Mouse (Mus musculus) cortical plate, adult 2 months (tissue): ENCODE results near the gene Reps2.

Experiments used
- CTCF ChIP-seq: fragments of 200-500 bp; IDR thresholded peaks from 2 replicates; pipeline ENCODE4 v1.5.1; 2011; ENCODE audit warnings: mild to moderate bottlenecking, control low read depth, low read length; ENCODE audit not compliant: insufficient read depth; ENCODE audit errors: extremely low read depth
- POLR2A ChIP-seq: fragments of 200-500 bp; IDR thresholded peaks from 2 replicates; pipeline ENCODE4 v1.6.1; 2011; ENCODE audit warnings: mild to moderate bottlenecking, low read length, control low read depth; ENCODE audit not compliant: insufficient read depth; ENCODE audit errors: extremely low read depth

- TF ChIP-seq CTCF = peak; percentile 66
- no peak for TF ChIP-seq POLR2A
These were observed 116.2 kb downstream of the Reps2 start for GRCm38 (mm10) chrX:162527240-162527639.
